In the genomic region with DNA sequence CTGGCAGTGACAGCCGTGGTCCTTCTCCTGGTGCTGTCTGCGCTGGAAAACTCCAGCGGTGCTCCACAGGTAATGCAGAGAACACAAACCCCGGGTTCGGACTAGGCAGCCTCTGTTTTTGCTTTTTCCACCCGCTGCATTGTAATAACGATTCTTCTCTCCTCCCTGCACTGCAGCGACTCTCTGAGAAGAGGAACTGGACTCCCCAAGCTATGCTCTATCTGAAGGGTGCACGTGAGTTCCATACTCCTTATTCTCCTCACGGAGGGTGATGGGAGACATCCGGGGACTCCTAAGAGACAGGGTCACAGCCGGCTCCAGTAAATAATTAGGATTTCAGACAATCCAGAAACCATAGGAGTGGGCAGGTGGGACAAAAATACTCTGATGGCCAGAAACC, we compare ENCODE assay signal across 13 mouse cellular contexts. TPM values are rescaled to one million over a fixed set of nuclear protein-coding genes. Genes with fewer than 3 reads are reported as not detected.
DNase-seq lines count a peak whose midpoint lies in the region; ATAC-seq lines count a peak whose summit lies in the region.
"Had no signal": no experiment of that assay in that cellular context is flagged by ENCODE, and none has a peak within 500 bp of the region (broad histone marks: within the 10 kb centered on the region; RNA-seq: fewer than 3 reads in every experiment).

No protein-coding gene starts in this region.

- intact Hi-C loops in gastrocnemius, postnatal 36 days (cut with DNase I): no loop called here

- peak; percentile 8 for DNase-seq in embryo, embryonic 10 days (ENCODE audit: low spot score)
- no peak for DNase-seq in embryo, embryonic 9.5 days (ENCODE audit: extremely low spot score)
- DNase-seq in kidney, postnatal 25 days: no peak
- DNase-seq in layer of hippocampus, postnatal 36 days: no peak
- DNase-seq in gastrocnemius, postnatal 36 days: no peak
- DNase-seq: cerebellum, adult 9-10 months; gastrocnemius, postnatal 10 days; lung, postnatal 10 days had no signal

- 12% methylated on average over 12 of the region's 12 CpGs for WGBS in kidney, embryonic 15.5 days
- WGBS in neural tube, embryonic 15.5 days: 12% methylated on average over 12 of the region's 12 CpGs

- no peak overlapping the region for H3K9ac ChIP-seq in kidney, embryonic 15.5 days
- no peak overlapping the region for H3K9ac ChIP-seq in neural tube, embryonic 15.5 days (replicated peaks)

- no peaks in the 10 kb centered on the region for H3K36me3 ChIP-seq in kidney, embryonic 15.5 days
- no peaks in the 10 kb centered on the region for H3K36me3 ChIP-seq in neural tube, embryonic 15.5 days

- H3K4me3 ChIP-seq in kidney, embryonic 15.5 days (replicated peaks): no peak overlapping the region
- H3K4me3 ChIP-seq in neural tube, embryonic 15.5 days (replicated peaks): peak overlapping the region; percentile 39
- H3K4me3 ChIP-seq: myocyte had no signal

- 0 out of 2 replicates have a peak, but pooled peaks have one; percentile 22 for ATAC-seq in kidney, embryonic 15.5 days (replicated peaks; ENCODE audit: low FRiP score)
- ATAC-seq in megakaryocyte progenitor cell, adult 5-6 weeks (replicated peaks; ENCODE audit: poor library complexity): peak; percentile 62
- ATAC-seq in neural tube, embryonic 15.5 days (ENCODE audit: low FRiP score): no peak

- peak overlapping the region; percentile 74; the same call in 1 of the 2 replicates for H3K4me2 ChIP-seq in kidney, embryonic 15.5 days
- peak overlapping the region; percentile 68 for H3K4me2 ChIP-seq in neural tube, embryonic 15.5 days

- no peak overlapping the region for H3K27ac ChIP-seq in kidney, embryonic 15.5 days
- no peak overlapping the region for H3K27ac ChIP-seq in neural tube, embryonic 15.5 days (replicated peaks)

- H3K4me1 ChIP-seq in kidney, embryonic 15.5 days: peaks cover 12% of the 10 kb centered on the region
- peaks cover 5% of the 10 kb centered on the region; the same call in 1 of the 2 replicates for H3K4me1 ChIP-seq in neural tube, embryonic 15.5 days

- no peaks in the 10 kb centered on the region for H3K9me3 ChIP-seq in kidney, embryonic 15.5 days (replicated peaks)
- no peaks in the 10 kb centered on the region for H3K9me3 ChIP-seq in neural tube, embryonic 15.5 days (replicated peaks)

- peaks cover 43% of the 10 kb centered on the region for H3K27me3 ChIP-seq in kidney, embryonic 15.5 days
- H3K27me3 ChIP-seq in neural tube, embryonic 15.5 days (replicated peaks): peaks cover 30% of the 10 kb centered on the region

RNA-seq across cellular contexts. Expression of a gene that starts 0.6 kb away (rescaled TPM):
- polyA plus RNA-seq in kidney, embryonic 15.5 days (2015; fragmentation: Nextera tagmentation; extraction: Ambion mirVana): 0.59 and 1.1 TPM in 2 replicates
- not detected in 2 replicates for total RNA-seq in megakaryocyte progenitor cell, adult 5-6 weeks (2015)
- not detected in 2 replicates for total RNA-seq in megakaryocyte progenitor cell, adult 5-6 weeks (2017)
- polyA plus RNA-seq in neural tube, embryonic 15.5 days (2015; fragmentation: Nextera tagmentation; extraction: Ambion mirVana): 1.2 and 1.5 TPM in 2 replicates
- 1 to 10 TPM; 1.7 to 2.1 TPM for total RNA-seq in layer of hippocampus, postnatal 36 days (2021)
- total RNA-seq in gastrocnemius, postnatal 36 days (2021): not detected
- total RNA-seq: gastrocnemius, postnatal 10 days had no signal

RNA-seq across cellular contexts. Expression of a gene that starts 26.8 kb away (rescaled TPM):
- polyA plus RNA-seq in kidney, embryonic 15.5 days (2015; fragmentation: Nextera tagmentation; extraction: Ambion mirVana): 101 and 103 TPM in 2 replicates
- total RNA-seq in megakaryocyte progenitor cell, adult 5-6 weeks (2015): 32.4 and 36.8 TPM in 2 replicates
- total RNA-seq in megakaryocyte progenitor cell, adult 5-6 weeks (2017): 33.1 and 40.1 TPM in 2 replicates
- polyA plus RNA-seq in neural tube, embryonic 15.5 days (2015; fragmentation: Nextera tagmentation; extraction: Ambion mirVana): 69.5 and 74.9 TPM in 2 replicates
- 10 to 100 TPM; 29.5 to 33.8 TPM for total RNA-seq in layer of hippocampus, postnatal 36 days (2021)
- total RNA-seq in gastrocnemius, postnatal 36 days (2021): 10 to 100 TPM; 14.2 to 16.9 TPM

RNA-seq across cellular contexts. Expression of a gene that starts 27.0 kb away (rescaled TPM):
- polyA plus RNA-seq in kidney, embryonic 15.5 days (2015; fragmentation: Nextera tagmentation; extraction: Ambion mirVana): 22.6 and 28.9 TPM in 2 replicates
- total RNA-seq in megakaryocyte progenitor cell, adult 5-6 weeks (2015): 32.8 and 53.8 TPM in 2 replicates
- total RNA-seq in megakaryocyte progenitor cell, adult 5-6 weeks (2017): 43.0 and 45.4 TPM in 2 replicates
- polyA plus RNA-seq in neural tube, embryonic 15.5 days (2015; fragmentation: Nextera tagmentation; extraction: Ambion mirVana): 21.4 and 21.6 TPM in 2 replicates
- total RNA-seq in layer of hippocampus, postnatal 36 days (2021): 10 to 100 TPM; 26.1 to 29.3 TPM
- 1 to 10 TPM; 4.8 to 6.2 TPM for total RNA-seq in gastrocnemius, postnatal 36 days (2021)

RNA-seq across cellular contexts. Expression of a gene that starts 59.1 kb away (rescaled TPM):
- polyA plus RNA-seq in kidney, embryonic 15.5 days (2015; fragmentation: Nextera tagmentation; extraction: Ambion mirVana): 0.23 and 1.3 TPM in 2 replicates
- not detected in 2 replicates for total RNA-seq in megakaryocyte progenitor cell, adult 5-6 weeks (2015)
- not detected in 2 replicates for total RNA-seq in megakaryocyte progenitor cell, adult 5-6 weeks (2017)
- polyA plus RNA-seq in neural tube, embryonic 15.5 days (2015; fragmentation: Nextera tagmentation; extraction: Ambion mirVana): 0.38 TPM in 1 of 2 replicates, not detected in the other
- under 1 TPM in 1 of 2 experiments, not detected in 1; 0.58 TPM for total RNA-seq in layer of hippocampus, postnatal 36 days (2021)
- total RNA-seq in gastrocnemius, postnatal 36 days (2021): under 1 TPM in 1 of 2 experiments, not detected in 1; 0.76 TPM
- total RNA-seq: ES-E14 had no signal
- polyA plus RNA-seq: myocyte had no signal
